Mouse (Mus musculus): ENCODE data around the gene Adtrp.

DNA sequence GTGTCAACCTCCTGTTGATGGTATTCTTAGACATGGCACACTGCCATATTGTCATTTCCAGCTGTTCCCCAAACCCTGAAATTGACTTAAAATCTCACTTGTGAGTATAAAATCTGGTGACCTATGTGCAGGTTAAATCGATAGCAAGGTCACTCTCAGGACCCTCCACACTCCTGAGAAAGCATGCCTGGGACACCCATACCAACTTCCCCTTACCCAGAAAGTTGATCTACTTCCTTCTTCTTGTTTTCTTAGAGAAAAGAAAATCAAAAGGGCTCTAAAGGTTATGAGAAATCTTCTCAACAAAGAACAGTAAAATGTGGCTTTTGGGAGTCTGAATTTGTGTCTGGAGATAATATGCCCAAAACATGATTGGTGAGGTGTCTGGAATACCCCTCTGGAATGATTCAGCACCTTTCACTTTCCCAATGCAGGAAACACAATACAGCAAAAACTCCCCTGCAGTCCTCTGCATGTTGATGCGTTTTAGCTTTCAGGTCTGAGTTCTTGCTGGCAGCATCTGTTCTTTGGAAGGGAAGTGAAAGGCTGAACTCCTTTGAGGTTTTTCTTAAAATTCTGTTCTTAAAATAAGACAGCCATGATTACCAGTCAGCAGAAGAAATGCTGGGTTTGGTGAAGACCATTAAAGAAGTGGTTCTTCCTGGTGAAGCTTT is 59.5 kb downstream of the Adtrp start:
- no peak for TF ChIP-seq TAL1 (IDR thresholded peaks at IDR 0.05; ENCODE audit: low read length)
- TF ChIP-seq GATA1 (IDR thresholded peaks at IDR 0.05; ENCODE audit: low read length): no peak

Data from erythroblast, embryonic 14.5 days (primary cell).